Mouse (Mus musculus) frontal cortex, postnatal 25 days (tissue): ENCODE measurements around the gene Pzp.

Experiments used
- DNase-seq, 2 experiments: peaks; one replicate each; pipeline ENCODE4 v3.0.0; 2022; ENCODE audit warnings: low spot score in 2 of 2

The Pzp gene

DNA sequence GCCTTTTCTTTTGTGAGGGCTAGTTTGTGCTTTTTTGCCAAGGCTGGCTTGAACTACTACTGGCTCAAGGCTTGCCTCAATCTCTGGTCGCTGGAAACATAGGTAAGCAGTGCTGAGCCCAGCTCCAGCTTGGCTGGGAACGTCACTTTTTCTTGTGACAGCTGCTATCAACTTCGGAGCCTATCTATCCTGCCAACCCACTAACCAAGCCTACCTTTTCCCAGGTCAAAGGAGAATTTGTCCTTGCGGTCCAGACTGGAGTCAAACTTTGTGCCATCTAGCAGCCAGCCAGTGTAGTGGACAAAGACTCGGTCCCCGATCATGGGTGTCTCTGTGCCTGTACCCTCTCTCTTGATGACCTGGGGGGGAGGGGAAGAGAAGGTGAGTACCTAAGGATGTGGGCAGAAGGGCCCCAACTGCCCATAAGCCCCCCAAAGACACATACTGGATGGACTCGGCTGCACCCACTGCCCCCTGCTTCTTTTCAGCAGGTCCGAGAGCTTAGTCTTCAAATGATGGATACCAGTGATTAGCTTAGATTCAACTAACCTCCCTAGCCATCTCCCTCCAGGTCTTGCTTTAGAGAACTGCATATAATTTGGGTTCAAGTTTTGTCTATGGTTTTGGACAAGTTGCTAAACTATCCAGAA lies 90.0 kb downstream of the Pzp start:
- no peak for DNase-seq

DNA sequence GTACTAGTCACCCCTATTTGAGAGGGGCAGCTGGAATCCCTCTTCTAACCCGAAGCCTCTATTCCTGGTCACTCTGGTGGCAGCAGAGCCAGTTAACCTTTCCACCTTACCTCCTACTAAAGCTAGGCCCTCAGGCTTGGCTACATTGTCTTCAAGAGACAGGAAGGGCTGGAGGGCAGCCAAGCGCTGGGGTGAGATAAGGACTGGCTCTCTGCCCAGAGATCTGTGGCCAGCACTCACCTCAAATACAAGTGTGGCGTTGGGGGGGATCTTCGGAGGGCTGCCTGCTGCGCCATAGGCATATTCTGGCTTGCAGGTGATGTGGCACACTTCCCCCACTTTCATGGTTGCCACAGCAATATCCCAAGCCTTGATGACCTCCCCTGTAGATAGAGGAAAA lies 91.0 kb downstream of the Pzp start:
- no peak for DNase-seq
